Mouse (Mus musculus) ES-E14 (cell line): ENCODE results near the gene Supt16. TPM values are rescaled to one million over a fixed set of nuclear protein-coding genes. Genes with fewer than 3 reads are reported as not detected.
A peak's percentile ranks its signal among the peaks of the same experiment; 100 is the strongest.

Experiments used
- DNase-seq: peaks from one replicate; pipeline ENCODE4 v3.0.0-alpha.2; 2013; ENCODE audit warnings: low read depth, low spot score
- H3K27ac ChIP-seq: 2 replicates; pipeline ENCODE4 v1.5.1; 2012; ENCODE audit warnings: low read depth, mild to moderate bottlenecking, low read length, moderate library complexity, mixed read lengths; ENCODE audit not compliant: poor library complexity, insufficient read depth, severe bottlenecking
- H3K36me3 ChIP-seq: 2 replicates; pipeline ENCODE4 v1.6.1; 2012; ENCODE audit warnings: mild to moderate bottlenecking, low read length, moderate library complexity, mixed read lengths; ENCODE audit not compliant: control insufficient read depth, poor library complexity, insufficient read depth, severe bottlenecking
- H3K4me1 ChIP-seq, 2 experiments: fragments of 150-350 bp in 1 of 2; sonication (generic) in 1 of 2; 2 replicates each; pipeline ENCODE4 v1.6.1; 2012; ENCODE audit warnings: low read length in 2 of 2, mild to moderate bottlenecking in 1 of 2, mixed read lengths in 1 of 2; ENCODE audit not compliant: control insufficient read depth in 2 of 2, insufficient read depth in 2 of 2, poor library complexity in 1 of 2
- H3K4me3 ChIP-seq, 2 experiments: fragments of 150-350 bp in 1 of 2; sonication (generic) in 1 of 2; 2 replicates each; pipeline ENCODE4 v1.5.1; 2012; ENCODE audit warnings: low read length in 2 of 2, low read depth in 1 of 2, mild to moderate bottlenecking in 1 of 2, mixed read lengths in 1 of 2; ENCODE audit not compliant: insufficient read depth in 1 of 2, poor library complexity in 1 of 2, severe bottlenecking in 1 of 2
- H3K9ac ChIP-seq: 2 replicates; pipeline ENCODE4 v1.6.1; 2012; ENCODE audit warnings: low read depth, mild to moderate bottlenecking, low read length, mixed read lengths; ENCODE audit not compliant: poor library complexity, insufficient read depth, severe bottlenecking
- H3K9me3 ChIP-seq: fragments of 150-350 bp; sonication (generic); 2 replicates; pipeline ENCODE4 v1.6.1; 2012; ENCODE audit warnings: low read depth, mild to moderate bottlenecking, low read length; ENCODE audit not compliant: control insufficient read depth, insufficient read depth
- CHD2 ChIP-seq: IDR thresholded peaks from 2 replicates; pipeline ENCODE4 v1.6.1; 2014; ENCODE audit warnings: mild to moderate bottlenecking, low read depth, low read length, inconsistent platforms
- HCFC1 ChIP-seq: IDR thresholded peaks from 2 replicates; pipeline ENCODE4 v1.6.1; 2012; ENCODE audit warnings: low read length, inconsistent platforms, borderline replicate concordance; ENCODE audit not compliant: insufficient read depth
- MAFK ChIP-seq: IDR thresholded peaks from 2 replicates; pipeline ENCODE4 v1.6.1; 2014; ENCODE audit warnings: mild to moderate bottlenecking, low read depth, low read length, inconsistent platforms; ENCODE audit not compliant: insufficient read depth
- ZC3H11A ChIP-seq: IDR thresholded peaks from 2 replicates; pipeline ENCODE4 v1.6.1; 2012; ENCODE audit warnings: low read depth, mild to moderate bottlenecking, inconsistent platforms, low read length, borderline replicate concordance
- ZNF384 ChIP-seq: IDR thresholded peaks from 2 replicates; pipeline ENCODE4 v1.6.1; 2012; ENCODE audit warnings: low read depth, low read length, inconsistent platforms
- in situ Hi-C, 2 experiments: fragments of 600-800 bp; cut with MboI; formaldehyde crosslinking; loops; one replicate each; pipeline ENCODE4 v1.15.1; 2025; ENCODE audit warnings: low sequenced_read_pairs in 2 of 2, inconsistent platforms in 1 of 2; ENCODE audit not compliant: unreplicated experiment in 2 of 2
- total RNA-seq: library from RNA; depleted of rRNA; stranded (reverse); fragments of 300-350 nt; gene quantifications from 2 replicates; pipeline ENCODE4 v1.2.3, GENCODE M21; 2012

The Supt16 gene
- total RNA-seq, 1 experiment: 54.7 TPM

DNA sequence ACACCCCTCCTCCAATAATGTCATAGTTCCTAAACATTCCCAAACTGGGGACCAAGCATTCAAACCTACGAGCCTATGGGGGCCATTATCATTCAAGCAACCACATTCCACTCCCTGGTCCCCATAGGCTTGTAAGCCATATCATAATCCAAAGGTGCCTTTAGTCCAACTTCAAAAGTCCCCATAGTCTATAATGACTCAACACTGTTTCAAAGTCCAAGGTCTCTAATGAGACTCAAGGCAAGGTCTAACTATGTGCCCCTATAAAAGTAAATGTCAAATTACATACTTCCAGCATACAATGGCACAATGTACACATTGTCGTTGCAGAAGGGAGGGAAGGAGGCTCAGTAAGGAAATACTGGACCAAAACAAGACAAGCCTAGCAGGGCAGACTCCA, 42.2 kb downstream of the Supt16 start:
- no peak for DNase-seq

GRCm38 (mm10) chr14:52152613-52153012, 44.6 kb downstream of the Supt16 start:
- Histone ChIP-seq H3K9ac (no peak overlapping the region), H3K27ac (no peak overlapping the region), H3K4me1 (no peaks in the 10 kb centered on the region), H3K9me3 (no peaks in the 10 kb centered on the region), H3K4me3 (no peak overlapping the region), H3K36me3 (no peaks in the 10 kb centered on the region)
- TF ChIP-seq CHD2 (no peak), ZNF384 (no peak), ZC3H11A (no peak), HCFC1 (no peak)
- in situ Hi-C loops: no loop called here
- no peak for DNase-seq

More for the DNA sequence above, 42.2 kb downstream of the Supt16 start:
- peaks cover 9% of the 10 kb centered on the region for H3K36me3 ChIP-seq
- in situ Hi-C loops: no loop called here
- H3K27ac ChIP-seq: no peak overlapping the region
- H3K4me1 ChIP-seq: no peaks in the 10 kb centered on the region
- H3K9me3 ChIP-seq: no peaks in the 10 kb centered on the region
- no peak overlapping the region for H3K9ac ChIP-seq
- no peak for TF ChIP-seq ZC3H11A
- TF ChIP-seq MAFK: no peak
- no peak for TF ChIP-seq HCFC1
- no peak for TF ChIP-seq CHD2
- TF ChIP-seq ZNF384: no peak
- H3K4me3 ChIP-seq: no peak overlapping the region

DNA sequence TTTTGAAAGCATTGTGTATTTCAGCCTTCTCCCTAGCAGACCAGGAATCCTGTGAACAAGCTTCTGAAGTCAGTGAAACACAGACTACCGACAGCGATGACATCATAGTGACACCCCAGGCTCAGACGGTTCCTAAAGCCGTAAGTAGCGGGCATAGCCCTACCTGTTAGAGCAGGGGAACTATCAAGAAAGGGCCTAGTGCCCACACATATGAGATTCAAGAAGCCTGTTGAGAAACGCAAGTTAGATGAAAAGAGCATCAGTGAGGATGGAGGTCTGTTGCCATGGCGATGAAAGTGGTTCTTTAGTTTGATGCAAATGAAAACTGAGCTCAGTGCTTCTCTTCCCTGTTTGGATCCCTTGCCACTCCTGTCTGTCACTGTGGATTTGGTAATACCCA, 45.0 kb downstream of the Supt16 start:
- in situ Hi-C loops: no loop called here
- Histone ChIP-seq H3K27ac (no peak overlapping the region), H3K4me3 (no peak overlapping the region), H3K36me3 (no peaks in the 10 kb centered on the region), H3K4me1 (no peaks in the 10 kb centered on the region), H3K9ac (no peak overlapping the region), H3K9me3 (no peaks in the 10 kb centered on the region)
- TF ChIP-seq ZNF384: no peak
- no peak for TF ChIP-seq MAFK
- TF ChIP-seq ZC3H11A: no peak
- TF ChIP-seq CHD2: no peak
- TF ChIP-seq HCFC1: no peak
- no peak for DNase-seq

- in situ Hi-C loops: no loop called here
- H3K4me1 ChIP-seq: peaks cover 0 to 2% of the 10 kb centered on the region in 2 experiments; a peak in 1 of 4 replicates
These were observed 47.3 kb downstream of the Supt16 start for GRCm38 (mm10) chr14:52149888-52150287.

DNA sequence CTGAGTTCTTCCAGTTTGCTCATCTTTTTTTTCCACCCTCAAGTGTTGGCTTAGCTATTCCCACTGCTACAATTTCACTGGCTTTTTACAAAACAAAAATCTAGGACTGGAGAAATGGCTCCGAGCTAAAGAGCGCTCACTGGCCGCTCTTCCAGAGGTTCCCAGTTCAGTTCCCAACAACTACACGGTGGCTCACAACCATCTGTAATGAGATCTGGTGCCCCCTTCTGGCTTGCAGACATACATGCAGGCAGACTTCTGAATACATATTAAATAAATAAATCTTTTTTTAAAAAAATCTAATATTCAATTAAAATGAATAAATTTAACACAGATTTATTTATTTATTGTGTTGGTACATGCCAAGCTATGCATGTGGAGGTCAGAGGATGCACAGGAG, 50.7 kb downstream of the Supt16 start:
- in situ Hi-C loops: no loop called here
- peak; percentile 39 for DNase-seq

More at GRCm38 (mm10) chr14:52149888-52150287, 47.3 kb downstream of the Supt16 start:
- no peak for TF ChIP-seq ZNF384
- no peak for TF ChIP-seq HCFC1
- no peak for TF ChIP-seq MAFK
- TF ChIP-seq ZC3H11A: no peak
- TF ChIP-seq CHD2: no peak
- no peaks in the 10 kb centered on the region for H3K36me3 ChIP-seq
- no peak overlapping the region for H3K4me3 ChIP-seq
- DNase-seq: no peak
- H3K9me3 ChIP-seq: no peaks in the 10 kb centered on the region
- H3K9ac ChIP-seq: no peak overlapping the region
- no peak overlapping the region for H3K27ac ChIP-seq

More for the DNA sequence above, 50.7 kb downstream of the Supt16 start:
- no peak overlapping the region for H3K27ac ChIP-seq
- peaks cover 2 to 3% of the 10 kb centered on the region in 2 experiments; a peak in 1 of 4 replicates for H3K4me1 ChIP-seq
- H3K4me3 ChIP-seq: no peak overlapping the region
- H3K36me3 ChIP-seq: no peaks in the 10 kb centered on the region
- H3K9ac ChIP-seq: peak overlapping the region; percentile 30
- TF ChIP-seq ZNF384 (no peak), MAFK (no peak), ZC3H11A (no peak), HCFC1 (no peak), CHD2 (no peak)
- H3K9me3 ChIP-seq: no peaks in the 10 kb centered on the region
